Mouse (Mus musculus) heart, adult 8-10 months (tissue): Measurements from ENCODE around the gene Myo18b. TPM values are rescaled to one million over a fixed set of nuclear protein-coding genes. Genes with fewer than 3 reads are reported as not detected.

Source experiments
- DNase-seq: peaks from one replicate; pipeline ENCODE4 v3.0.0; 2022; ENCODE audit warnings: low spot score
- total RNA-seq, 4 experiments: library from RNA; stranded (reverse); gene quantifications; 2 replicates each; pipeline ENCODE4 v1.2.4; 2022

Gene Myo18b
- total RNA-seq, 4 experiments from 2014 or later, result 211 to 246 (median 225) TPM

- DNase-seq, result no peak
These were observed 18.6 kb downstream of the Myo18b start for GRCm38 (mm10) chr5:112877391-112878115.

- peak; percentile 40 for DNase-seq
These were observed 19.2 kb downstream of the Myo18b start for GRCm38 (mm10) chr5:112876846-112877390.

GRCm38 (mm10) chr5:112872999-112873398 is 23.2 kb downstream of the Myo18b start:
- no peak for DNase-seq

GRCm38 (mm10) chr5:112870729-112871128 is 25.4 kb downstream of the Myo18b start:
- DNase-seq, result peak; percentile 61

- DNase-seq, result no peak
These were observed 27.5 kb downstream of the Myo18b start for GRCm38 (mm10) chr5:112868620-112869019.

- DNase-seq, result no peak
These were observed 31.3 kb downstream of the Myo18b start for GRCm38 (mm10) chr5:112864719-112865367.

- no peak for DNase-seq
These were observed 36.7 kb downstream of the Myo18b start for GRCm38 (mm10) chr5:112859379-112860035.

- peak; percentile 75 for DNase-seq
These were observed 43.0 kb downstream of the Myo18b start for GRCm38 (mm10) chr5:112853179-112853578.

GRCm38 (mm10) chr5:112851389-112851788 is 44.8 kb downstream of the Myo18b start:
- no peak for DNase-seq

GRCm38 (mm10) chr5:112848586-112849280 is 47.4 kb downstream of the Myo18b start:
- DNase-seq, result peak; percentile 17

GRCm38 (mm10) chr5:112847985-112848542 is 48.1 kb downstream of the Myo18b start:
- DNase-seq, result no peak

- no peak for DNase-seq
These were observed 50.0 kb downstream of the Myo18b start for GRCm38 (mm10) chr5:112846146-112846545.

GRCm38 (mm10) chr5:112844460-112844859 is 51.7 kb downstream of the Myo18b start:
- DNase-seq, result no peak

- DNase-seq, result no peak
These were observed 52.4 kb downstream of the Myo18b start for GRCm38 (mm10) chr5:112843676-112844257.

GRCm38 (mm10) chr5:112842696-112843095 is 53.5 kb downstream of the Myo18b start:
- DNase-seq, result no peak

GRCm38 (mm10) chr5:112841850-112842249 is 54.3 kb downstream of the Myo18b start:
- DNase-seq, result no peak

GRCm38 (mm10) chr5:112834896-112835295 is 61.3 kb downstream of the Myo18b start:
- no peak for DNase-seq

GRCm38 (mm10) chr5:112833866-112834265 is 62.3 kb downstream of the Myo18b start:
- DNase-seq, result no peak

GRCm38 (mm10) chr5:112825091-112825794 is 70.9 kb downstream of the Myo18b start:
- no peak for DNase-seq

GRCm38 (mm10) chr5:112824376-112824775 is 71.8 kb downstream of the Myo18b start:
- no peak for DNase-seq
